Mouse (Mus musculus): ENCODE measurements at regions not wholly inside any gene's neighbourhood (a gene's known extent, or its start where the extent isn't known, plus 50 kb on each side); places are given as distances from the start of the nearest gene placed in this dataset.

DNA sequence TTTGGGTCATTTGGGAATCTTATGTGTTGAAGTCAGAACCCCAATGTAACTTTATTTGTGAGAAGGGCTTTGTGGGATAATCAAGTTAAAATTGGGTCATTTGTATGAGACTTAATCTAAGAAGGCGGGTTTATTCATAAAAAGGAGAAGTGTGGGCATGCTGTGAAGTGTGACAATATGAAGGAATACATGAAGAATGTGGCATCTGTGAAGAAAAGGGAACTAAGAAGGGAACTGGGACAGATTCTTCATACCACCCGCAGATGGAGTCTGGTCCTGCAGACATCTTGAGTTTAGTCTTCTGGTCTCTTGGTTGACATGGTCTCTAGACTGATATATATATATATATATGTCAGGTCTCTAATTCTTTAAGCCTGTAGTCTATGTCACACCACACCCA is 385.3 kb upstream of the Fam92a start:
- Histone ChIP-seq H3K9ac (ENCODE audit: low read depth, low read length) (no peak overlapping the region), H3K36me3 (ENCODE audit: insufficient read depth, low read length) (no peaks in the 10 kb centered on the region), H3K9me3 (replicated peaks; ENCODE audit: low read length) (no peaks in the 10 kb centered on the region), H3K27me3 (ENCODE audit: insufficient read depth, low read length) (no peaks in the 10 kb centered on the region), H3K4me2 (ENCODE audit: low read length) (no peak overlapping the region), H3K4me3 (replicated peaks; ENCODE audit: low read depth, low read length) (no peak overlapping the region), H3K4me1 (replicated peaks; ENCODE audit: insufficient read depth, low read length) (no peaks in the 10 kb centered on the region), H3K27ac (no peak overlapping the region)
- ATAC-seq (replicated peaks; ENCODE audit: low FRiP score, low read depth): no peak
- no peak for DNase-seq (ENCODE audit: low spot score)
- 92% methylated on average over 2 of the region's 2 CpGs for WGBS
- TF ChIP-seq CTCF (IDR thresholded peaks at IDR 0.05; ENCODE audit: low read depth): no peak

DNA sequence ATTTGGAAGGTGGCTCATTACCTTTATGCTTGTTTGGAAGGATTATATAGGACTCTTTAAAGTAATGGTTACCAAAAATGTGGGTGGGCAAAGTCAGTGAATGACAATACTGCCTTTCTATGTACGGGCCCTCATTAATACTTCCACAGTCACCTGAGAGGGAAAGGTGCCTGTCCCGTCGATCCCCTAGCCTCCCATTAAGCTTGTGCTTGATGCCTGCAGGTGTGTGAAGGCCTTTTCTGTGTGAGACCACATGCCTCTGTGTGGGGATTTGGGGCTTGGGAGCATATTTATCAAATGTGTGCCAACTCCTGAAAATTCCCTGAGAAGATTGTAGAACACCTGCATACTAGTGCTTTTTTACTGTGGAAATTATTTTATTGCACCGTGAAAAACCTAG is 377.4 kb upstream of the Fam92a start:
- no peak for TF ChIP-seq CTCF (IDR thresholded peaks at IDR 0.05; ENCODE audit: low read depth)
- no peaks in the 10 kb centered on the region for H3K9me3 ChIP-seq (replicated peaks; ENCODE audit: low read length)
- 83% methylated on average over 4 of the region's 4 CpGs for WGBS

DNA sequence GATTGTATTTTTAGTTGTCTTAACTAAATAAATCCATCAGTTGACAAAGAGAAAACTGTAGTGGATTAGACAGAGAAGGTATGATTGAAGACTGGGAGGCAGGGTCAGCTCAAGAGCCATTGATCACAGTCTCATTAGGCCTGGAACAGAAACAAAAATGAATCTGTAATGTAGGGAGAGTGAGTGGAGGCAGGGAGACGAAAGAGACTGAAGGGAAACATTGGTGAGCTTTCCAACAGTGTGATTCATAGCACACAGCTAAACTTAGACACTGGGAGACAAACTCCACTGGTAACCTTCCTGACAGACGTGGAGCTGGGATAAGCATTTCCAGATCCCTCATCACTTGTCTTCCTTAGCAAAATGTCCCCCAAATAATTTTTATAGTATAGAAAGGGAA is 372.1 kb upstream of the Fam92a start:
- Histone ChIP-seq H3K9ac (ENCODE audit: low read depth, low read length) (no peak overlapping the region), H3K4me2 (ENCODE audit: low read length) (no peak overlapping the region), H3K27me3 (ENCODE audit: insufficient read depth, low read length) (no peaks in the 10 kb centered on the region), H3K36me3 (ENCODE audit: insufficient read depth, low read length) (no peaks in the 10 kb centered on the region), H3K27ac (no peak overlapping the region), H3K4me3 (replicated peaks; ENCODE audit: low read depth, low read length) (no peak overlapping the region), H3K9me3 (replicated peaks; ENCODE audit: low read length) (no peaks in the 10 kb centered on the region), H3K4me1 (replicated peaks; ENCODE audit: insufficient read depth, low read length) (no peaks in the 10 kb centered on the region)
- WGBS: 53% methylated on average over 2 of the region's 2 CpGs
- ATAC-seq (replicated peaks; ENCODE audit: low FRiP score, low read depth): no peak
- no peak for DNase-seq (ENCODE audit: low spot score)
- TF ChIP-seq CTCF (IDR thresholded peaks at IDR 0.05; ENCODE audit: low read depth): no peak

More for the DNA sequence above, 377.4 kb upstream of the Fam92a start:
- Histone ChIP-seq H3K27me3 (ENCODE audit: insufficient read depth, low read length) (no peaks in the 10 kb centered on the region), H3K4me3 (replicated peaks; ENCODE audit: low read depth, low read length) (no peak overlapping the region), H3K9ac (ENCODE audit: low read depth, low read length) (no peak overlapping the region), H3K36me3 (ENCODE audit: insufficient read depth, low read length) (no peaks in the 10 kb centered on the region), H3K4me2 (ENCODE audit: low read length) (no peak overlapping the region), H3K4me1 (replicated peaks; ENCODE audit: insufficient read depth, low read length) (no peaks in the 10 kb centered on the region), H3K27ac (no peak overlapping the region)
- no peak for ATAC-seq (replicated peaks; ENCODE audit: low FRiP score, low read depth)
- no peak for DNase-seq (ENCODE audit: low spot score)

DNA sequence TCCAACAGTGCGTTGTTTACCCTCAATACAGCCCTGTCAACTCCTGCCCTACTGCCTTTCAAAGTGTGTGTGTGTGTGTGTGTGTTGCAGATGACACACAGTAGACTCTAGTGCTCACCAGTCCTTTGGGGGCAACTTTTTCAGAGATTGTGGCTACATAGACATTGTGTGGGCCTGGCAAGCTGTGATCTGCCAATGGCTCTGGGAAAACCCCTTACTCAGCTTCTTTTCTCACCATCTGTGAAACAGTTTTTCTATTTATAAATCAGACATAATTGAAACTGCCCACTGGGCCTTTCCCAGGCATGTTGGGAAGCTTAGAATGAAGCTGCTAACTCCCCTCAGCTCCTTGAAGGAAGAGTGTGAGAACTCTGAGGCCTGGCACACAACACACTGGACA is 369.7 kb upstream of the Fam92a start:
- no peaks in the 10 kb centered on the region for H3K9me3 ChIP-seq (replicated peaks; ENCODE audit: low read length)
- DNase-seq (ENCODE audit: low spot score): no peak
- H3K4me1 ChIP-seq (replicated peaks; ENCODE audit: insufficient read depth, low read length): no peaks in the 10 kb centered on the region
- H3K27me3 ChIP-seq (ENCODE audit: insufficient read depth, low read length): no peaks in the 10 kb centered on the region
- no peak overlapping the region for H3K9ac ChIP-seq (ENCODE audit: low read depth, low read length)
- no peak overlapping the region for H3K4me2 ChIP-seq (ENCODE audit: low read length)
- WGBS: 97% methylated on average over 1 of the region's 1 CpGs
- no peaks in the 10 kb centered on the region for H3K36me3 ChIP-seq (ENCODE audit: insufficient read depth, low read length)
- no peak for ATAC-seq (replicated peaks; ENCODE audit: low FRiP score, low read depth)
- no peak for TF ChIP-seq CTCF (IDR thresholded peaks at IDR 0.05; ENCODE audit: low read depth)
- H3K4me3 ChIP-seq (replicated peaks; ENCODE audit: low read depth, low read length): no peak overlapping the region
- H3K27ac ChIP-seq: no peak overlapping the region

DNA sequence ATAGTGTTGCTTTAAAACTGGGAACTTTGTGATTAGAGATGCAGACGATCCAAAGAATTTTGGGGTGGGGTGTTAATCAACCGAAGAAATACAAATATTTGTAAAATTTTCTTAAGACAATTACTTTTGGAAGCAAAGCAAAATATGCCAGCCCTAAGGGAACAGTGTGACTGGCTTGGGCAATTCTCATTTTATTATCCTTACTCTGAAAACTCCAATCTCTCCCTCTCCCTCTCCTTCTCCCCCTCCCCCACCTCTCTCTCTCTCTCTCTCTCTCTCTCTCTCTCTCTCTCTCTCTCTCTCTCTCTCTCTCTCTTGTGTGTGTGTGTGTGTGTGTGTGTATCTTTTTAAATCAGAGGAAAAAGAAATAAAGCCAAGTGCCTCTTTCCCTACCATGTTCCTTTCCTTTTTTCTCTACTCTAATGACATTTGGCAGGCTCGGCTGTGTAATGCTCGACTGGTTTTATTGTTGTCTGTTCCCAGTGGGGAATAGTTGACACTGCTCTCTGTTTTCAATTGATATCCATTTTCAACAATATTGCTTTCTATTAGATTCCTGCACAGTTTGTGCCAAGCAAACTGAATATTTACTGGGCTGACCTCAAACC is 367.5 kb upstream of the Fam92a start:
- no peak for ATAC-seq (replicated peaks; ENCODE audit: low FRiP score, low read depth)
- DNase-seq (ENCODE audit: low spot score): peak; percentile 53
- Histone ChIP-seq H3K4me3 (replicated peaks; ENCODE audit: low read depth, low read length) (no peak overlapping the region), H3K36me3 (ENCODE audit: insufficient read depth, low read length) (no peaks in the 10 kb centered on the region), H3K4me1 (replicated peaks; ENCODE audit: insufficient read depth, low read length) (no peaks in the 10 kb centered on the region), H3K9me3 (replicated peaks; ENCODE audit: low read length) (no peaks in the 10 kb centered on the region), H3K9ac (ENCODE audit: low read depth, low read length) (no peak overlapping the region), H3K27ac (no peak overlapping the region), H3K27me3 (ENCODE audit: insufficient read depth, low read length) (no peaks in the 10 kb centered on the region), H3K4me2 (ENCODE audit: low read length) (peak overlapping the region; percentile 21; the same call in 1 of the 2 replicates)
- WGBS: 25% methylated on average over 4 of the region's 4 CpGs
- no peak for TF ChIP-seq CTCF (IDR thresholded peaks at IDR 0.05; ENCODE audit: low read depth)

DNA sequence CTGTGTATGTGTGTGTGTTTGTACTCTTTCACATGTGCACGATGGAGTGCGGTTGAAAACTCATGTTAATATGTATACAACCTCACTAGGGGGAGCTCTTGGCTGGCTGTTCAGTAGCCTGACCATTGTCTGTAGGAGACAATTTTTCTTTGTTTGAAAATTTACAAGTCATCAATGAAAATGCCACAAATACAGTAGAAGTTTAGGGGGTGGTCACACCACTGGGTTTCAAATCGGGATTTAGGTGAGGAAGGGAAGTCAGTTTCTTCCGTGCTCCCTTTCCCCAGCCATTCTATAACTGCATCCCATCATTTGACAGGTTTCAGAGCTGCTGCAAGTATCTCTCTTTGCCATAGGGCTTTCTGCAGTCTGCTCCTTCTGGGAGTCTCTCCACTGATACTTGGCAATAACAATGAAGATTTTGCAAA is 366.9 kb upstream of the Fam92a start:
- Histone ChIP-seq H3K4me3 (replicated peaks; ENCODE audit: low read depth, low read length) (no peak overlapping the region), H3K4me2 (ENCODE audit: low read length) (peak overlapping the region; percentile 21), H3K9me3 (replicated peaks; ENCODE audit: low read length) (no peaks in the 10 kb centered on the region), H3K4me1 (replicated peaks; ENCODE audit: insufficient read depth, low read length) (no peaks in the 10 kb centered on the region), H3K36me3 (ENCODE audit: insufficient read depth, low read length) (no peaks in the 10 kb centered on the region), H3K9ac (ENCODE audit: low read depth, low read length) (no peak overlapping the region), H3K27ac (no peak overlapping the region), H3K27me3 (ENCODE audit: insufficient read depth, low read length) (no peaks in the 10 kb centered on the region)
- 10% methylated on average over 4 of the region's 4 CpGs for WGBS
- peak; percentile 83 for DNase-seq (ENCODE audit: low spot score)
- no peak for ATAC-seq (replicated peaks; ENCODE audit: low FRiP score, low read depth)
- peak; percentile 79 for TF ChIP-seq CTCF (IDR thresholded peaks at IDR 0.05; ENCODE audit: low read depth)

DNA sequence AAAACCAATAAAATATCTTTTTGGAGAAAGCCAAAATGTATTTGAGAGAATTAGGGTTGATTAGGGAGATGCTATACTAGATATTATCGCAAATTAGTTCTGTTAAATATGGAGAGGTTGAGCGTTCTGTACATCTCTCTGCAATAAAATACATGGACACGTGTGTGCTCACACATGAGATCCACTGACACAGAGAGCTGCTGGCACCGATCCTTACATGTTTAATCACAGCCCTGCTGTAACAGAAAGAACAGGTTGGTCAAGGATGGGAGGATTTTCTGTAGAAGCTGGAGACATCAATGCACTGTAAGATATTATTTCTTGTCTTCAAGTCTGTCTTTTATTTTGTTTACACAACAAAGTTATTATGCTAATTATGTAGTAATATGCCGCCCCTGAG is 366.2 kb upstream of the Fam92a start:
- H3K27me3 ChIP-seq (ENCODE audit: insufficient read depth, low read length): no peaks in the 10 kb centered on the region
- H3K27ac ChIP-seq: no peak overlapping the region
- ATAC-seq (replicated peaks; ENCODE audit: low FRiP score, low read depth) (no peak), DNase-seq (ENCODE audit: low spot score) (no peak)
- H3K9ac ChIP-seq (ENCODE audit: low read depth, low read length): no peak overlapping the region
- H3K4me1 ChIP-seq (replicated peaks; ENCODE audit: insufficient read depth, low read length): no peaks in the 10 kb centered on the region
- TF ChIP-seq CTCF (IDR thresholded peaks at IDR 0.05; ENCODE audit: low read depth): no peak
- WGBS: 71% methylated on average over 5 of the region's 5 CpGs
- H3K4me2 ChIP-seq (ENCODE audit: low read length): no peak overlapping the region
- no peak overlapping the region for H3K4me3 ChIP-seq (replicated peaks; ENCODE audit: low read depth, low read length)
- H3K9me3 ChIP-seq (replicated peaks; ENCODE audit: low read length): no peaks in the 10 kb centered on the region
- H3K36me3 ChIP-seq (ENCODE audit: insufficient read depth, low read length): no peaks in the 10 kb centered on the region

Data from kidney, postnatal 0 days (tissue).